Mouse (Mus musculus) liver, embryonic 12.5 days (tissue): Measurements from ENCODE around the gene Cfap73. TPM values are rescaled to one million over a fixed set of nuclear protein-coding genes. Genes with fewer than 3 reads are reported as not detected.

Experiments
- ATAC-seq: fragments of 200-750 bp; cut with Nextera tagmentation; 2 replicates; pipeline ENCODE4 v1.8.0; 2017; ENCODE audit warnings: moderate number of reproducible peaks, mild to moderate bottlenecking, moderate library complexity
- H3K27ac ChIP-seq: fragments of 300-500 bp; sonication (generic); 2 replicates; pipeline ENCODE4 v1.5.1; 2016; ENCODE audit warnings: mild to moderate bottlenecking
- H3K27me3 ChIP-seq: fragments of 300-500 bp; sonication (generic); replicated peaks from 2 replicates; pipeline ENCODE4 v1.6.1; 2016; ENCODE audit warnings: mild to moderate bottlenecking, moderate library complexity
- H3K36me3 ChIP-seq: fragments of 300-500 bp; sonication (generic); 2 replicates; pipeline ENCODE4 v1.6.1; 2016; ENCODE audit warnings: mild to moderate bottlenecking, moderate library complexity
- H3K4me1 ChIP-seq: fragments of 300-500 bp; sonication (generic); 2 replicates; pipeline ENCODE4 v1.6.1; 2016
- H3K4me2 ChIP-seq: fragments of 300-500 bp; sonication (generic); 2 replicates; pipeline ENCODE4 v1.6.1; 2016; ENCODE audit warnings: mild to moderate bottlenecking, moderate library complexity
- H3K4me3 ChIP-seq: fragments of 300-500 bp; sonication (generic); 2 replicates; pipeline ENCODE4 v1.5.1; 2016; ENCODE audit warnings: mild to moderate bottlenecking, moderate library complexity
- H3K9ac ChIP-seq: fragments of 300-500 bp; sonication (generic); 2 replicates; pipeline ENCODE4 v1.6.1; 2016; ENCODE audit warnings: mild to moderate bottlenecking, moderate library complexity
- H3K9me3 ChIP-seq: fragments of 300-500 bp; sonication (generic); replicated peaks from 2 replicates; pipeline ENCODE4 v1.6.1; 2016; ENCODE audit warnings: mild to moderate bottlenecking, moderate library complexity
- WGBS: fragments of 180-500 bp; shearing (Covaris S2); methylation state at CpG from one replicate; pipeline ENCODE4 v1.1.7; 2016; ENCODE audit not compliant: insufficient replicate concordance; 5-methylcytosine and 5-hydroxymethylcytosine counted together
- polyA plus RNA-seq: library from polyadenylated mRNA; unstranded; fragments of >200 nt; fragmentation: Nextera tagmentation; extraction: Ambion mirVana; gene quantifications from 2 replicates; pipeline ENCODE4 v1.2.1, GENCODE M21; 2016

The Cfap73 gene
- polyA plus RNA-seq, 1 experiment from 2014 or later: not detected

DNA sequence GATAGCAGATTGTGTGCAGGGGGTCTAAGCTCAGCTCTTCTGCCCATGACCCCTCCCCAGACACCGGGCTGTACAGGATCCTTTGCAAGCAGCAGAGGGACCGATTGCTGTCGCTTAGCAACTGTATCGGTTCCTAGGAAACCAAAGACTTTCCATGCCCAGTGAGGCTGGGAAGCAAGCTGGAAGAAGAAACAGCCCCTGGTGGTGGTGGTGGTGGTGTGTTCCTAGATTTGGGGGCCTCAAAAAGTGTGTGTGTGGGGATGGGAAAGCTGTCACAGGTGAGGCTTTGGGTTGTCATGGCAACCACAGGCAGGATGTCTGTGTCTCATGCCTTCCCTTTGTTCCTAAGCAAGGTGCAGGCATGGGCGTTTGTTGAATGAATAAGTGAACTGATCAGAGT lies 26.8 kb upstream of the Cfap73 start:
- H3K27me3 ChIP-seq: peaks cover 65% of the 10 kb centered on the region
- H3K4me1 ChIP-seq: no peaks in the 10 kb centered on the region
- H3K36me3 ChIP-seq: no peaks in the 10 kb centered on the region
- H3K27ac ChIP-seq: no peak overlapping the region
- ATAC-seq: no peak
- H3K4me3 ChIP-seq: no peak overlapping the region
- H3K9me3 ChIP-seq: no peaks in the 10 kb centered on the region
- 53% methylated on average over 5 of the region's 5 CpGs for WGBS
- no peak overlapping the region for H3K9ac ChIP-seq
- H3K4me2 ChIP-seq: no peak overlapping the region

DNA sequence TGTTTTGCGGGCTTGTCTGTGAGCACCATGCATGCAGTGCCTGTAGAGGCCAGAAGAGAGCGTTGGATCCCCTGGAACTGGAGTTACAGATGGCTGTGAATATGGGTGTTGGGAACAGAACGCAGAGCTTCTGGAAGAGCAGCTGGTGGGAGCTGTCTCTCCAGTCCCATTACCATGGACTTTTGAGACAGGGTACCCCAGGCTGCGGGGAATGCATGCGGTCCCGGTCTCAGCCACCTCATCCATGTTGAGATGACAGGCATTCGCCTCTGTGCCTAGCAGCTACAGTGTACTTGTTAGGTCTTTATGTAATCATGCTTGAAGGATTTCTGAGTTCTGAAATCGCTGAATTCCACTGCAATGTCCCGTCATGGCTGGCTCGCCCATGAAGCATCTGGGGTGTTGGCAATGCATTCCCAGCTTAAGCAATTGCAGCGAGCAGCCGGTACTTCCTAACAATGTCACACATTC lies 22.3 kb upstream of the Cfap73 start:
- no peaks in the 10 kb centered on the region for H3K9me3 ChIP-seq
- H3K27me3 ChIP-seq: peaks cover 75% of the 10 kb centered on the region
- H3K4me1 ChIP-seq: peaks cover 4% of the 10 kb centered on the region
- no peak for ATAC-seq
- H3K36me3 ChIP-seq: no peaks in the 10 kb centered on the region
- H3K4me3 ChIP-seq: no peak overlapping the region
- no peak overlapping the region for H3K9ac ChIP-seq
- H3K27ac ChIP-seq: no peak overlapping the region
- no peak overlapping the region for H3K4me2 ChIP-seq
- 70% methylated on average over 12 of the region's 12 CpGs for WGBS

DNA sequence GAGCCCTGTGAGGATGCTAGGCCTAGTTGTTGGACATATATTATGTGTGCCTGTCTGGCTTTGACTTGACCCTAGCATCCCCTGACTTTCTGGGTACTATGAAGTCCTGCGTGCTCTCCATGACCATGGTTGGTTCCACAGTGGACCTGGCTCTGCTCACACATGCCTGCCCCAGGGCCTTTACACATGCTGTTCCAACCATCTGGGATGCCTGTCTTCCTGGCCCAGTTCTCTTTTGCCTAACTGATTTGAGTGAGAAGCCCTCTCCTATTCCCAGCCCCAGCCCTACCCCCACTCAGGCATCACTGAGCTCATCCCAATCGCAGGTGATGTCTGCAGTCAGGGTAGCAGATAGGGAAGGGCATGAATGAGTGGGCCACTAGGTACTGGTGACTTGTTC lies 19.8 kb upstream of the Cfap73 start:
- Histone ChIP-seq H3K4me3 (no peak overlapping the region), H3K36me3 (no peaks in the 10 kb centered on the region), H3K27me3 (peaks cover 82% of the 10 kb centered on the region), H3K27ac (no peak overlapping the region), H3K4me2 (no peak overlapping the region), H3K4me1 (peaks cover 20% of the 10 kb centered on the region), H3K9me3 (no peaks in the 10 kb centered on the region), H3K9ac (no peak overlapping the region)
- ATAC-seq: no peak
- WGBS: 87% methylated on average over 2 of the region's 2 CpGs

DNA sequence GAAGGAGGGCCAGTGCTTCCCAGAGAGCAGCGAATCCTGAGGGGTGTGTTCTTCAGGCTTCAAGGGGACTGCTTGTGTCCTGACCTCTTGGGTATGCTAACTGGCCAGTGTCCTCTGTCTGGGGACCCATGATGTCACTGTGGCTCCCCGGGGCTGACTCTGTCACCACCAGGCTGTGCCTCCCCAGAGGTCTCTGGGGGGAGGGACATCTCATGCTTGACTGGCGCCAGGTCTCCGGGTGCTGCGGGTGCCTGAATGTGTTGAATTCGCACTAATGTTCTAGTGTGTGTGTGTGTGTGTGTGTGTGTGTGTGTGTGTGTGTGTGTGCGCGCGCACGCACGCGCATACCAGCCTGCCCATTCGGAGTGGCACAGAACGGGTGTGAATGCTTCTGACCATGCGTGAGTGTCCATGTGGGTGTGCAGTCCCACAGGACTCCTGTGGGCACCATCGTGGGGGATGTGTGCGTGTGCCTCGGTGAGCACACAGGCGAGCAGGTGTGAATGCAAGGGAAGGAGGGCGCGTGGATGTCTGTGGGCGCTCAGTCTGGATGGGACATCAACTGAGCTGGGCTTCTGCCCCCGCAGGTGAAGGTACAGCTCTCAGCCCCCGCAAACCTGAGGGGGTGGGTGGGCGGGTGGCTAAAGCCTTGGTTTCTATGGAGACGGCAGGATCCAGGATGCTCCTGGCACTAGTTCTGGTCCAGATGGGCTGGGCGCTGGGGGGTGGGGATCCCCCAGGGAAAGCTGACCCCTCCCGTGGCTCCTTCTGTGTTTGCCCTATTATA lies 19.1 kb upstream of the Cfap73 start:
- Histone ChIP-seq H3K9me3 (no peaks in the 10 kb centered on the region), H3K4me3 (no peak overlapping the region), H3K36me3 (no peaks in the 10 kb centered on the region), H3K4me2 (no peak overlapping the region), H3K27ac (no peak overlapping the region), H3K27me3 (peaks cover 84% of the 10 kb centered on the region), H3K9ac (no peak overlapping the region), H3K4me1 (peaks cover 27% of the 10 kb centered on the region)
- 70% methylated on average over 28 of the region's 28 CpGs for WGBS
- no peak for ATAC-seq

DNA sequence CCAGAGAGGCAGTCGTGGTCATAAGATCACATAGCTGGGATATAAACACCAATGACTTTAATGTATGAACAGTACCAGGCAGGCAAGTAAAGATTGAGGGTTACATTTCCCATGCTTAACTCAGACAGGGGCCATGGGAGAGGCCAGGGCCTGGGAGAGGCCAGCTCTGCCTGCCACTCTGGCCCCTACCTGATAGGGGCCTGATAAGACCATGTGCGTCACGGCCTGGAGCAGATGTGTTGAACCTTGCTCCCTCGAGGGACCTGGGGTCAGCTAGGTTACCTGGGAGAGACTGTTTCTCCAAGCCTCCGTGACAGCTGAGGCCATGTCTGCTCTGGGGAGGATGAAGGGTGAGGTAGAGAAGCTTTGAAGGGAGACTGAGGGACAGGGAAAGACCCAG lies 17.2 kb upstream of the Cfap73 start:
- no peak for ATAC-seq
- Histone ChIP-seq H3K9ac (no peak overlapping the region), H3K4me2 (no peak overlapping the region), H3K27ac (no peak overlapping the region), H3K9me3 (no peaks in the 10 kb centered on the region), H3K27me3 (peaks cover 84% of the 10 kb centered on the region), H3K4me1 (peaks cover 33% of the 10 kb centered on the region), H3K4me3 (no peak overlapping the region), H3K36me3 (no peaks in the 10 kb centered on the region)
- 33% methylated on average over 5 of the region's 5 CpGs for WGBS

DNA sequence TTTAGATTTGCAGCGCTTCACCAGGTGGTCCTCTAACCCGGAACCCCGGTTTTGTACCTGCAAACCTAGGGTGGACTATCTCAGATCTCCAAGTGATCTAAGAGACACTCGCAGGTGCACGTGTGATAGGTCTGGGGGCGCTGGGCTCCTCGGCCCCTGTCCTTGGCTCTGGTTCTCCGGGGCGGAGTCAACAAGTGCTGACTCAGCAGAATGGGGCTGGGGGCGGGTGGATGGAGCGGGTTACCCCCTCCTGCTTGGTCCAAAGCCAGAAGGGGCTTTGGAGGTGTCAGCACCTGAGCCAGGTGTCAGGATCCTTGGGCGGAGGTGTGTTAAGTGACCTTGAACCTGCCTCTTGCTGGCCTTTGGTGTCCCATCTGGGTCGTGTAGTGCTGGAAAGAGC lies 15.9 kb upstream of the Cfap73 start:
- no peak overlapping the region for H3K27ac ChIP-seq
- H3K9me3 ChIP-seq: no peaks in the 10 kb centered on the region
- no peak overlapping the region for H3K9ac ChIP-seq
- H3K4me3 ChIP-seq: no peak overlapping the region
- ATAC-seq: no peak
- H3K36me3 ChIP-seq: no peaks in the 10 kb centered on the region
- WGBS: 22% methylated on average over 13 of the region's 13 CpGs
- peaks cover 86% of the 10 kb centered on the region for H3K27me3 ChIP-seq
- no peak overlapping the region for H3K4me2 ChIP-seq
- peaks cover 33% of the 10 kb centered on the region for H3K4me1 ChIP-seq

DNA sequence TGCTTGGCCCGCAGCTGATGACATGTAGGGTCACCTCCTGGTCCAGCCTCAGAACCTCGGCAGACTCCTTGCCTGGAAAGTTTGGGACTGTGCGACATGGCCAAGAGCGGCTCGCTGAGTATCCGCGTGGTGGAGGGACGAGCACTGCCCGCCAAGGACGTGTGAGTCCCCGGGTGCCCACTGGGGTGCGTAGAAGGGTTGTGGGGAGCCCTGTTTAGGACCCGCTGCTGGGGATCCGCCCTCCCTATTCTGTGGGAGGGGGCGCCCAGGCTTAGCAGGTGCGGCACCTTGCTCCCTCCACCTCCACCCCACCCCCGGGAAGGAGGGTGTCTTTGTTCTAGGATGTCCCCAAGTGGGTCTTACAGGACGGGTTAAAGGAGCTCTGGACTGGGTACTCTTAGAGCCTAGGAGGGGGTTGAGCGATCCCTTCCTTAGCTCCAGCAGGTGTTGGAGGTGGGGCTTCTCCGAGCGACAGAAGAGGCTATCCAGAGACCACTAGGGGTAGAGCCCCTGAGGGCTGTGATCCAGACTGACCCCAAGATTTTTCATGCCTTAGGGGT lies 15.4 kb upstream of the Cfap73 start:
- H3K9me3 ChIP-seq: no peaks in the 10 kb centered on the region
- H3K9ac ChIP-seq: 0 out of 2 replicates have a peak overlapping the region, but pooled peaks have one; percentile 17
- H3K27me3 ChIP-seq: peaks cover 82% of the 10 kb centered on the region
- peaks cover 33% of the 10 kb centered on the region for H3K4me1 ChIP-seq
- no peak overlapping the region for H3K27ac ChIP-seq
- WGBS: 4% methylated on average over 21 of the region's 21 CpGs
- H3K4me2 ChIP-seq: peak overlapping the region; percentile 74
- peak overlapping the region; percentile 40 for H3K4me3 ChIP-seq
- H3K36me3 ChIP-seq: no peaks in the 10 kb centered on the region
- peak; percentile 36; the same call in 1 of the 2 replicates for ATAC-seq

DNA sequence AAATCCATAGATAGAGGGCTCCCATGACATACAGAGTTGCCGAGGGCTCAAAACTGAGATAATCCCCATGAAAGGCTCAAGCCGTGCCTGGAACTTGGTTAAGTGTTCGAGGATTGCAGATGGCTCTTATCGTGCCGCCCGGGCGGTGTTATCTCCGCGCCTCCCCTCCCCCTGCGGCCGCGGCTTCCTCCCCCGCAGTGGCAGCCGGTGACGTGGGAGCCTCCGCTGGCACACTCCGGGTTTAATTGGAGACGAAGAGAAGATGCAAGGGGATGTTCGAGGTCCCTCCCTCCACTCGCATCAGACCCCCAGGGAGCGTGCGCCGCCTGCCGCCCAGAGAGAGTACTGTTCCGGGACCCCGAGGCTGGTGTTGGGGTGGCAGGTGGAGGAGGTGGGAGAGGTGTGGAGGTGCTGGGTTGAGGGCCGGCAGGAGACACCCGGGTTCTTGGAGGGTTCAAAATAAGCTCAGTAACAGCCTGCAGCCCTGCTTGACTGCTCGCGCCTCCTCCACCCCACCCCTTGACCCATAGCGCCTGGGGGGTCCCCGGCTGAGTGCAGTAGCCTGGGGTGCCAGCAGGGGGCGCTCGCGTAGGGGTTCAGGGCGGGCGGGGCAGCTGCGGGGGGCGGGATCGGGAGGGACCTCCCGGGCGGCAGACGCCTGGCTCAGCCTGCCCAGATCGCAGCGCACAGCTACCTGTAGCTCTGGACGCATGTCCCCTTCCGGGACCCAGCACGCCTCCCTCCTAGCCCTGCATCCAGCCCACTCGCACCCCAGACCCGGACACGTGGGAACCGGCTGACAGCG lies 14.7 kb upstream of the Cfap73 start, which contains the start of gene Rasal1:
TSS of gene Rasal1 (plus strand) at position 244 of the 805 bp plus-strand sequence.
- peaks cover 88% of the 10 kb centered on the region for H3K27me3 ChIP-seq
- H3K36me3 ChIP-seq: no peaks in the 10 kb centered on the region
- peak; percentile 59 for ATAC-seq
- H3K4me3 ChIP-seq: peak within 1 kb of the TSS; percentile 40
- under 1% methylated on average over 51 of the region's 53 CpGs for WGBS
- H3K27ac ChIP-seq: no peak within 1 kb of the TSS
- peaks cover 33% of the 10 kb centered on the region for H3K4me1 ChIP-seq
- peak within 1 kb of the TSS; percentile 17; the same call in 1 of the 2 replicates for H3K9ac ChIP-seq
- peak within 1 kb of the TSS; percentile 74 for H3K4me2 ChIP-seq
- H3K9me3 ChIP-seq: no peaks in the 10 kb centered on the region

DNA sequence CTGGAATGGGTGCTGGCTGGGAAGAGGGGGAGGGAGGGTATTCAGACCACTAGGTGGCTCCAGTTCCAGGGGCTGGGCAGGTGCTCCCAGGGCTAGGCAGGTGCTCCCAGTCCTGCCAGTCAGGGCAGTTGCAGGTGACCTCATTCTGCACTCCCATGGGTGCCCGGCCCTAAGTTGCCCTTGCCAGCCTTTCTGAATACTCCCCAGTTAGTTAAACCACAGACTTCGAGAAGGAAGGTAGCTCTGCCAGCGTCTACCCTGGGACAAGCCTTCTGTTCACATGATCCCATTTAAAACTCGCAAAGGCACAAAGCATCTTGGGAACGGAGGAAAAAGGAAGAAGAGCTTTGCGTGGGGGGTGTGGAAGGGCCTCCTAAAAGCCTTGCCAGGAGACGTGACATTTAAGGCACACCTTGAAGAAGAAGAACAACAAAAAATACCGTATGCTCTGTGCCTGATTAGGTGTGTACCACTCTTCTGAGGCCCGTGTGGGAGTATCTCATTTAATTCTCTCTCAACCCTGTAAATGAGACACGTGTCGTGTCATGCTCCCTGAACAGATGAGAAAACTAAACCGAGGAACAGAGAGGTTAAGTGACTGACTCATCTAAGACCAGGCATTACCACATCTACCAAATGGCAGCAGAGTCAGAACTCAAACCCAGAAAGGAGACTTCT lies 13.9 kb upstream of the Cfap73 start:
- Histone ChIP-seq H3K4me2 (peak overlapping the region; percentile 74), H3K4me3 (peak overlapping the region; percentile 40; the same call in 1 of the 2 replicates), H3K36me3 (no peaks in the 10 kb centered on the region), H3K4me1 (peaks cover 33% of the 10 kb centered on the region), H3K27me3 (peaks cover 88% of the 10 kb centered on the region), H3K9me3 (no peaks in the 10 kb centered on the region), H3K27ac (no peak overlapping the region), H3K9ac (no peak overlapping the region)
- ATAC-seq: no peak
- WGBS: 18% methylated on average over 12 of the region's 12 CpGs

DNA sequence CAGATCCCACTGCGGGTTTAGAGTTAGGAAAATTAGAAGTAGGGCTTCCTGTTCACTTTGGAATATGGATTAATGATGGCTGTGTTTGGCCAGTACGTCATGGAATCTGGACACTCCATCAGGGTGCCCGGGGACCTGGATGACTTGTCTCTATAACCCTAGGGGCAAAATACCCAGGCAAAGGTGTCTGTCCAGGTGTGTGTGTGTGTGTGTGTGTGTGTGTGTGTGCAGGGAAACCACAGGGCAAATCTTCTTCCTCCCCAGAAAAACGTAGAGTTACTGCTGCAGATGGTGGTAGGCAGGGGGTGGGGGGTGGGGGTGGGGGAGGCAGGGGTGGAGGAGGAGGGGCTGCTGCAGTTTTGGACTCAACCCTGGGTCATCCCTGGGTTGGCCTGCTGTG lies 13.3 kb upstream of the Cfap73 start:
- no peak for ATAC-seq
- H3K9ac ChIP-seq: no peak overlapping the region
- H3K4me3 ChIP-seq: no peak overlapping the region
- no peak overlapping the region for H3K27ac ChIP-seq
- no peaks in the 10 kb centered on the region for H3K36me3 ChIP-seq
- peaks cover 84% of the 10 kb centered on the region for H3K27me3 ChIP-seq
- 48% methylated on average over 4 of the region's 4 CpGs for WGBS
- no peak overlapping the region for H3K4me2 ChIP-seq
- H3K9me3 ChIP-seq: no peaks in the 10 kb centered on the region
- peaks cover 33% of the 10 kb centered on the region for H3K4me1 ChIP-seq

DNA sequence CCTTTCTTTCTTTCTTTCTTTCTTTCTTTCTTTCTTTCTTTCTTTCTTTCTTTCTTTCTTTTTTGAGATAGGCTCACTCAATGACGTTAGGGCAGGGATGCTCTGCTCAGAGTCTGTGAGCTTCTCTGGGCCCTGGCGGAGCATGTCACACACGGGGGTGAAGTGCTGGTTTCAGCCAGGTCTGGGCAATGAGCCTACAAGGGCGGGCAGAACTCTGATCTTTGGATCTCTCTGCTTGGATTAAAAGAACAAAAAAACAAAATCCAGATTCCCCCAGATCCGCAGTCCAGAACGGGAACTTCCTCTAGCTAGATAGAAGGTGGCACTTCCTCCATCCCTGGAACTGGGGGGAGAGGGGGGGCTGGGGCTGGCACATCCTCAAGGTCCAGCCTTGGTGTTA lies 11.8 kb upstream of the Cfap73 start:
- WGBS: 37% methylated on average over 6 of the region's 6 CpGs
- Histone ChIP-seq H3K27me3 (peaks cover 69% of the 10 kb centered on the region), H3K4me3 (no peak overlapping the region), H3K9ac (no peak overlapping the region), H3K4me2 (no peak overlapping the region), H3K9me3 (no peaks in the 10 kb centered on the region), H3K27ac (no peak overlapping the region), H3K4me1 (peaks cover 24% of the 10 kb centered on the region), H3K36me3 (no peaks in the 10 kb centered on the region)
- no peak for ATAC-seq
